Mouse (Mus musculus) skeletal muscle tissue, adult 2 months (tissue): ENCODE results near the gene Hoxc9.

Experiments
- DNase-seq: peaks from one replicate; pipeline ENCODE4 v3.0.0-alpha.2; 2012; ENCODE audit warnings: low read depth, low spot score

The Hoxc9 gene

DNA sequence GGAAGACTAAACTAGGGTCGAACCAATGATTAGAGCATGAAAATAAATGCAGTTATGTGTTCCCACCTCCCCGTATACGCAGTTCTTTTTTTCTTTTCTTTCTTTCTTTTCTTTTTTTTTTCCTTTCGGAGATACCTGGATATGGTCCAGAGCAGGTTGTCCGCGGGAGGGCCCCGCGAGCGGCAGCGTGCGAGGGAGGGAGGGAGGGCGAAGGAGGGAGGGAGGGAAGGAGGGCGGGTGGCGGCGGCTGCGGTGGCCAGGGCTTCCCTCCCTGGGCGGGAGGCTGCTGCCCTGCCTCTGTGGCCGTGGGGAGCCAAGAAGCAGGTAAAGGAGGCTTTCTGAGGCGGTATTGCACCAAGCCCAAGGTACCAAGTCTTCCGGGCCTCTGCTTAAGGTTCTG, at the start of gene Hoxc9:
Gene Hoxc9, plus strand, starts transcription at position 269 of the 400 bp plus-strand sequence.
- DNase-seq: no peak

DNA sequence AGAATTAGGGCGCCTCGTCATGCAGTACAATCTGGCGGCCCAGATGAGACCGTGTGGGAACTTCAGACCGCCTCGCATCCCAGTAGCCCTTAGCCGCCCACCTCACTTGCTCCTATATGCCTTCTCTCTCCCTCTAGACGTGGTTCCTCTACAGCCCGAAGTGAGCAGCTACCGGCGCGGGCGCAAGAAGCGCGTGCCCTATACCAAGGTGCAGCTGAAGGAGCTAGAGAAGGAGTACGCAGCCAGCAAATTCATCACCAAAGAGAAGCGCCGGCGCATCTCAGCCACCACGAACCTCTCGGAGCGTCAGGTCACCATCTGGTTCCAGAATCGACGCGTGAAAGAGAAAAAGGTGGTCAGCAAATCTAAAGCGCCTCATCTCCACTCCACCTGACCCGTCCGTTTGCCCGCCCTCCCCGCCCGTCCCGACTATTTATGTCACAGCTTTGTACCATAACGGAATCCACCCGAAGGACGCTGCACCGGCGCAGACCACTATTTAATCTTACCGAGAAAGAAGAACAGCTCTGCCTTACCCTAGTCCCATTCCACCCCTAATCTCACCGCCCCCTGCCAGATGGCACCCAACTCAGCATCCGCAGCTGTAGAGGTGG, 49.1 kb upstream of the Hoxc9 start:
- DNase-seq: no peak

GRCm38 (mm10) chr15:102931706-102932358, 44.4 kb upstream of the Hoxc9 start:
- no peak for DNase-seq

GRCm38 (mm10) chr15:102934438-102934837, 41.8 kb upstream of the Hoxc9 start:
- no peak for DNase-seq

- no peak for DNase-seq
Observed at GRCm38 (mm10) chr15:102934897-102935296, 41.3 kb upstream of the Hoxc9 start.

GRCm38 (mm10) chr15:102936279-102936972, 39.8 kb upstream of the Hoxc9 start, which contains the start of gene Hoxc12:
Gene Hoxc12, plus strand, starts transcription at chr15:102936757.
- DNase-seq: no peak

DNA sequence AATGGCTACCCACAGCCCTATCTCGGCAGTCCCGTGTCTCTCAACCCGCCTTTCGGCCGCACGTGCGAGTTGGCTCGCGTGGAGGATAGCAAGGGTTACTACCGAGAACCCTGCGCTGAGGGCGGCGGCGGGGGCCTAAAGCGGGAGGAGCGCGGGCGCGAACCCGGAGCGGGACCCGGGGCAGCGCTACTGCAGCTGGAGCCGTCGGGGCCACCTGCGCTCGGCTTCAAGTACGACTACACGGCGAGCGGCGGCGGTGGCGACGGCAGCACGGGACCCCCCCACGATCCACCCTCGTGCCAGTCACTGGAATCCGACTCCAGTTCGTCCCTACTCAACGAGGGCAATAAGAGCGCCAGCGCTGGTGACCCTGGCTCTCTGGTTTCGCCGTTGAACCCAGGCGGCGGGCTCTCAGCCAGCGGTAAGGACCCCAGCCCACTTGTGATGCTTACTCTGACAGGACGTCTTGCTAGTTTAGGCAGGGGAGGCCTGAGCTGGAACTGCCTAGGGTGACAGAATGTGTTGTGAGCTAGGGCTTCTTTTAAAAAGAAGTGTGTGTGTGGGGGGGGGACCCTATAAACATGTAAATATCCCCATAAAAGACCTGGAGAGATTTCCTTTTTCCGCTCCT, 39.1 kb upstream of the Hoxc9 start:
- DNase-seq: no peak

- DNase-seq: no peak
Observed at GRCm38 (mm10) chr15:102939256-102940155, 36.7 kb upstream of the Hoxc9 start.

DNA sequence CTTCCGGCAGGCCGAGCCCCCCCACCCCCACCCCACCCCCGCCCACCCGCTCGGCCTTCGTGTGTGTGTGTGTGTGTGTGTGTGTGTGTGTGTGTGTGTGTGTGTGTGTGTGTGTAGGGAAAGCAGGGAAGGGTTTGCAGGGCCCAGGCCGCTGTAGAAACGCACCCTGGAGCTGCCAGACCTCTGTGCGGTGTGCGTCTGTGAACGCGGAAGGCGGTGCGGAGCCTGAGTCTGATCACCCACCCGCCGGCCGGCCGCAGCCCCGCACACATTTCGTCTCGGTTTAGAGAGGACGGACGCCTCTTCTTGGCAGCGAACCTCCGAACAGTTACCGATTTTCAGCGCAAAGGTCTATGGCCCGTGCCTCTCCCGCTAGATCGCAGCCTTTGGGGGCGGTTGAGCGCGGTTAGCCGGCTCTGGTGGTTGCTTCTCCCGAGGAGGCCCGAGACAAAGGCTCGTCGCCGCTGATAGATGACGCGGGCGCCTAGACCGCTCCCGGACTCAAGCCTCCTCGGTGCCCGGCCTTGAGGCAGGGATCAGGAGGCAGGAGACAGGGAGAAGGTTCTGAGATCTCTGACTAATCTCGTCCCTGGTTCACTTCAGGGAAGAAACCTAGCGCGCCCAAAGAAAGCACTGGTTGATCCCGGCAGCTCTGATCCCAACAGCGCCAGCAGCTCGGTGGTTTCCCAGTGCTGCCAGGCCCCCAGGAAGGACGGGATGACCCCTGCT, 33.3 kb upstream of the Hoxc9 start:
- DNase-seq: no peak

GRCm38 (mm10) chr15:102943468-102943813, 32.8 kb upstream of the Hoxc9 start:
- DNase-seq: no peak

- no peak for DNase-seq
Observed at GRCm38 (mm10) chr15:102945185-102946077, 30.8 kb upstream of the Hoxc9 start.

DNA sequence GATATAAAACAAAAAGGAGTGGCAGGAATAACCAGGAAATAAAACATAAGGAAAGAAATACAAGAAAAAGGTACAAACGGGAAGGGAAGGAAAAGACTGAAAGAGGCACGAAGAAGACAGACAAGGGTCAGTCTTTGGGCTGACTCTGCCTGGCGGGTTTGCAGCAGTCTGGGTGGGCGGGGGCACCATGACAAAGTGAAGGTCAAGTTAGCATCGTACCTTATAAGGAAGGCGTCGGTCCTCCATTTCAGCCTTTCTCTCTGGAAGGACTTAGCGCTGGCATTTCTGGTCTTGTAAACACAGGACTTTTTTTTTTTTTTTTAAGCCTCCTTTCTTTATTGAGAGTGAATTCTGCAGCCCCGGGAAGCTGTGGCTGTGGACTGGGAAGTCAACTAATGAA, 29.0 kb upstream of the Hoxc9 start:
- DNase-seq: no peak

GRCm38 (mm10) chr15:102948842-102949241, 27.4 kb upstream of the Hoxc9 start:
- no peak for DNase-seq

- DNase-seq: no peak
Observed at GRCm38 (mm10) chr15:102949696-102950095, 26.5 kb upstream of the Hoxc9 start.

GRCm38 (mm10) chr15:102950877-102951276, 25.4 kb upstream of the Hoxc9 start:
- no peak for DNase-seq

- no peak for DNase-seq
Observed at GRCm38 (mm10) chr15:102953561-102953960, 22.7 kb upstream of the Hoxc9 start.

DNA sequence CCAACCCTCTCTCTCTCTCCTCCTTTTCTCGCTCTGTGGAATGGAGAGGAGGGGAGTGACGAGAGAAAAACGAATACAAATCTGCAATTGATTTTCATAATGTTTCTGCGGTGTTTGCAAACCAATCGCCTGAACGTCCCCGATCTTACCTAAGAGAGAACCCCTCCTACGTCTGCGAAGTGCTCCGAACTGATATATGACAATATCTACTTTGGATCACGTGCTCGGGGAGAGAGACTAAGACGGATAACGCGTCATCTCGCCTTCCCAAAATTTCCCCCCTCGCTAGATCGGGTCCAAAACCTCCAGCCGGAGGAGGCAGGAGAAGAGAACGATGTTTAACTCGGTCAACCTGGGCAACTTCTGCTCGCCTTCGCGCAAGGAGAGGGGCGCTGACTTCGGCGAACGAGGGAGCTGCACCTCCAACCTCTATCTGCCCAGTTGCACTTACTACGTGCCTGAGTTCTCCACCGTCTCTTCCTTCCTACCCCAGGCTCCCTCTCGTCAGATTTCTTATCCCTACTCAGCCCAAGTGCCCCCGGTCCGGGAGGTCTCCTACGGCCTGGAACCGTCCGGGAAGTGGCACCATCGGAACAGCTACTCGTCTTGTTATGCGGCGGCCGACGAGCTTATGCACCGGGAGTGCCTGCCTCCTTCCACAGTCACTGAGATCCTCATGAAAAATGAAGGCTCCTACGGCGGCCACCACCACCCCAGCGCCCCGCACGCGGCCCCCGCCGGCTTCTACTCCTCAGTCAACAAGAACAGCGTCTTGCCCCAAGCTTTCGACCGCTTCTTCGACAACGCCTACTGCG, 21.8 kb upstream of the Hoxc9 start, which contains the start of gene Hoxc11:
Gene Hoxc11, plus strand, starts transcription at position 236 of the 815 bp plus-strand sequence.
- DNase-seq: peak; percentile 45

DNA sequence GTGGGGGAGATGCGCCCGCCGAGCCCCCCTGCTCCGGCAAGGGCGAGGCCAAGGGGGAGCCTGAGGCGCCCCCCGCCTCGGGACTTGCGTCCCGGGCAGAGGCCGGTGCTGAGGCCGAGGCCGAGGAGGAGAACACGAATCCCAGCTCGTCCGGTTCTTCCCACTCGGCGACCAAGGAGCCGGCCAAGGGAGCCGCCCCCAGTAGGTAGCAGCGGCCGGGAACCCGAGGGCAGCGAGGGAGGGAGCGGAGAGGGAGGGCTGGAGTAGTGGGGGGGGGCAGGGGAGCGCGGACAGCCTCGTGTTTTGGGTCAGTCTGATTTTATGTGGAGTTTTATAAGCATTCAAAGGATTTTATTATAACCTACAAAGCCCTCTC, 21.2 kb upstream of the Hoxc9 start:
- peak; percentile 40 for DNase-seq
